Mouse (Mus musculus): Measurements from ENCODE around the gene Adra2b. TPM values are rescaled to one million over a fixed set of nuclear protein-coding genes. Genes with fewer than 3 reads are reported as not detected.

The Adra2b gene
- total RNA-seq, 2 experiments from 2014 or later, result 1.4 to 1.8 TPM

DNA sequence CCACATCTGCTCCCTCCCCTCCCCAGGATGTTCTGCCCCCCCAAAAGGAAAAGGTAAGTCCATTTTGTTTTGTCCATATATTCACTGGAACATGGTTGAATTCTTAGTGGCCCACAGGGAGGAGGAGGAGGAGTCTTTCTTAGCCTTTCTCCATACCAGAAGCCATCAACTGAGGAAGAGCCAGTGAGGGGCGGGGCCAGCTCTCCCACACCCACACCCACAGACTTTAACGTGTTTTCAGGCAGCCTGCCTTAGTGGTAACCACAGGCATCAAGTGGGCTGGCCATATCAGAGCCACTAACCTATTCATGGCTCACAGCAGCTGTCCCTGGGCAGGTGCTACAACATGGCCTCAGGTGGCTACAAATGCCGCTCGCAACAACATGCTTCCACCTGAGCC, 24.2 kb upstream of the Adra2b start:
- DNase-seq, result no peak

DNA sequence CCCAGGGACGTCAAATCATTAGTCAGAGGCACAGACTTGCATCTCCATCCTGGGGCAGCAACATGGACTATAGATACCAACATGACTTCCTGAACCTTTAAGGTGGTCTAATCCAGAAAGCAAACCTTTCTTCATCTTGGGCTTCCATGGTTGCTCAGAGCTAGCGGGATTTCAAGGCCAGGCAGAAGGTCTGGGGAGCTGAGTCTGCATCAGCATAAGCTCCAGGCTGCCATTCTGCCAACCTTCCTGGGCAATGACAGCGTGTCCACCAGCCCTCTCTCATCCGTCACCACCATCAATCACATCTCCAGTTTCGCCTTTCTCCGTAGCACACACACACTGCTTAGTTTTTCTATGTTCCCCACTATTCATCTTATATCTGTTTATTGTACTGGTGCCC, 23.7 kb upstream of the Adra2b start:
- no peak for DNase-seq

DNA sequence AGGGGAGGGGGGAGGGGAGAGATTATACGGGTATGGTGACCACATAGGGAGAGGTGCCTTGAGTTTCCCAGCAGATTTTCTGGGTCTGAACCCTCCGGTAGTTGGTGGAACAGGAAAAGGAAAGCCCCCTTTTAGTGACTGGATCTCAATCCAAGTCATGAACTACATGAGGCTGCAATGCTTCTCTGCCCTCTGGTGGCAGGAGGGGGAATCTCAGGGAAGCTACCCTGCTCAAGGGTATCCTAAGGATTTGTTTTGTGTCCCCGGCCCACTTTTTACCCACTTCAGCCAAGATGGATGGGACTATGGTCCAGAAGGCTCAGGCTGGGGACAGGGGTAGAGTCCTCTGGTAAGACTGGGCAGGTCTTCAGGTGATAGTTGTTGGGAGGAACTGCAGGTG, 21.8 kb upstream of the Adra2b start:
- DNase-seq, result peak; percentile 68

DNA sequence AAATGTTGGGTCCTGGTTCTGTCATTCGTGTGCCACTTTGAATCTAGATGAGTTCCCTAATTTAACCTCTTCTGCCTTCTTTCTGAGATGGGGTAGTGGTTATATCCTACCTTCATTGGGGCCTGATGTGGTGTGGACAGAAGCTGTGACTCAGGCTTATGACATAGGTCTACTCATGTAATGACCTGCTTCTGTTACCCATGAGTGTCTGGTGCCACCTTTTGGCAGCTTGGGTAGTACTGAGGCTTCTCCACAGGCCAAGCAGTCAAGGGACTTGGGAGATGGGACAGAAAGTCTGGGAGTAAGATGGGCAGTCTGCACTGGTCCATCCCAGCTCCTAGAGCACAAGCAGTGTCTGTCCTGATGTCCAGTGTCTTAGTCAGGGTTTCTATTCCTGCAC, 16.7 kb upstream of the Adra2b start:
- DNase-seq, result no peak

DNA sequence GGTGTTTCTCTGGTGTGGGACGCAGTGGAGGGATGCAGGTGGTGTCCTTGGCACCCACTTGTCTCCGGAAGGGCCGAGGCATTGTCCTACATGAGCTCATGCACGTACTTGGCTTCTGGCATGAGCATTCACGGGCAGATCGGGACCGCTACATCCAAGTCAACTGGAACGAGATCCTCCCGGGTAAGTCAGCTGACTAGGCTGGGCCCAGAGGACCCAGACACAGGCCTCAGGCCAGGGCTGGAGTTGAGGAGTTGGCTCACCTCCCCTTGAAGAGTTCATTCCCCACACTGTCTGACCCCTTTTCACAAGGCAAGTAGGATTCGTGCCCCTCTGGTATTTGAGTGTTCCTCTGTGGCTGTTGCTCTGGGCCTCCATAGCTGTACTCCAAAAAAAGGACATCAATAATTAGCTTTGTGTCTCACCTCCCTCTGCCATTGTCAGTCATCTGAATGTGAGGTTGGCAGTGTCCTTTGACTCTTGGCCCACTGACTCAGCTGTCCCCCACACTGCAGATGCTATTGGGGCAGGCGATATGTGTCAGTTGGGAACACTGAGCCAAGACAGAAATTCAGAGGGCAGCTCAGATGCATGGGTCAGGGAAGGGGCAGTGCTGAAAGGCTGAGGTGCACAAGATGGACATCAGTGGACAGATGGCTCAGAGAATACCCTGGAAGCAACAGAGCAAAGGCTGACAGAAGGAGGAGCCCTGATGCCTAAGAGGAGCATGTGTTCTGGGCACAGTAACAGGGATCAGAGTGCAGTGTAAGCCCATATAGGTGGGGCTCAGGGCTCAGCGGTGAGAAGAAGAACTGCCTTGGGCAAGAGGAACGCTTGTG, 15.6 kb upstream of the Adra2b start:
- no peak for DNase-seq

DNA sequence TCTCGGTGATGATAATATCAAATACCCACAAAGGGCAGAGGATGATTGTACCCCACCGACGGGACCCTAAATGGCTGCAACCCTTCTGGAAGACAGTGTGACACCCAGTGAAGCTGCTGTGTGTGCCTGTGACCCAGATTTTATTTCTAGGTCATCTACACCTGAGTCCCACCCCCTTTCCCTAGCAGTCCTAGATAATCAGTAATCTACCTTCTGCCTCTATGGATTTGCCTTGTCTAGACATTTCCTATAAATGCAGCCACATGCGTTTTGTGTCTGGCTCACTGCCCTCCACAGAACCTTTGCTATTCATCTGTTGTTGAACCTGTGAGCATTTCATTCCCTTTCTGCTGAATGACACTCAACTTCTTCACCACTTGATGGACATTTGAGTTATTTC, 9.1 kb upstream of the Adra2b start:
- DNase-seq, result no peak

DNA sequence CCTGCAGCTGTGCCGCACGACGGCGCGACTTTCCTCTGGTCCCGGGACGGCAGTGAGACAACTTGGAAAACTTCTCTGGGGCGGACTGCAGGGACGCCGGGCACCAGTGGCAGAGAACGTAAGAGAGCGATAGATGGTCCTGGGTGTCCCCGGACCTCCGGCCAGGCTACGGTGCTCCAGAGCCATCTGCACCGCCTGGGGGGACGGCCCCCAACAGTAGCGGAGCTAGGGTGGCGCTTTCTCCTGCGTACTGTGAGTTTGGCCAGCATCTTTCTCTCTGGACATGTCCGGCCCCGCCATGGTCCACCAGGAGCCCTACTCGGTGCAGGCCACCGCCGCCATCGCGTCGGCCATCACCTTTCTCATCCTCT, 259 bp downstream of the Adra2b start:
- no peak for DNase-seq

DNA sequence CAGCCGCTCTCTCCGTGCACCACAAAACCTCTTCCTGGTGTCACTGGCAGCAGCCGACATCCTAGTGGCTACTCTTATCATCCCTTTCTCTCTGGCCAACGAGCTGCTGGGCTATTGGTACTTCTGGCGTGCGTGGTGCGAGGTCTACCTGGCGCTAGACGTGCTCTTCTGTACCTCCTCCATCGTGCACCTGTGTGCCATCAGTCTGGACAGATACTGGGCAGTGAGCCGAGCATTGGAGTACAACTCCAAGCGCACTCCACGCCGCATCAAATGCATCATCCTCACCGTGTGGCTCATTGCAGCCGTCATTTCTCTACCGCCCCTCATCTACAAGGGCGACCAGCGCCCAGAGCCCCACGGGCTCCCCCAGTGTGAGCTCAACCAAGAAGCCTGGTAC, 688 bp downstream of the Adra2b start:
- DNase-seq, result no peak

DNA sequence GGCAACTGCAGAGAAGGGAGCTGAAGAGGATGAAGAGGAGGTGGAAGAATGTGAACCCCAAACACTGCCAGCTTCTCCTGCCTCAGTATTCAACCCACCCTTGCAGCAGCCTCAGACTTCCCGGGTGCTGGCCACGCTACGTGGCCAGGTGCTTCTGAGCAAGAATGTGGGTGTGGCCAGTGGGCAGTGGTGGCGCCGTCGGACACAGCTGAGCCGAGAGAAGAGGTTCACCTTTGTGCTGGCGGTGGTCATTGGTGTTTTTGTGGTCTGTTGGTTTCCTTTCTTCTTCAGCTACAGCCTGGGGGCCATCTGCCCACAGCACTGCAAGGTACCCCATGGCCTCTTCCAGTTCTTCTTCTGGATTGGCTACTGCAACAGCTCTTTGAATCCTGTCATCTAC, 1.4 kb downstream of the Adra2b start:
- no peak for DNase-seq

DNA sequence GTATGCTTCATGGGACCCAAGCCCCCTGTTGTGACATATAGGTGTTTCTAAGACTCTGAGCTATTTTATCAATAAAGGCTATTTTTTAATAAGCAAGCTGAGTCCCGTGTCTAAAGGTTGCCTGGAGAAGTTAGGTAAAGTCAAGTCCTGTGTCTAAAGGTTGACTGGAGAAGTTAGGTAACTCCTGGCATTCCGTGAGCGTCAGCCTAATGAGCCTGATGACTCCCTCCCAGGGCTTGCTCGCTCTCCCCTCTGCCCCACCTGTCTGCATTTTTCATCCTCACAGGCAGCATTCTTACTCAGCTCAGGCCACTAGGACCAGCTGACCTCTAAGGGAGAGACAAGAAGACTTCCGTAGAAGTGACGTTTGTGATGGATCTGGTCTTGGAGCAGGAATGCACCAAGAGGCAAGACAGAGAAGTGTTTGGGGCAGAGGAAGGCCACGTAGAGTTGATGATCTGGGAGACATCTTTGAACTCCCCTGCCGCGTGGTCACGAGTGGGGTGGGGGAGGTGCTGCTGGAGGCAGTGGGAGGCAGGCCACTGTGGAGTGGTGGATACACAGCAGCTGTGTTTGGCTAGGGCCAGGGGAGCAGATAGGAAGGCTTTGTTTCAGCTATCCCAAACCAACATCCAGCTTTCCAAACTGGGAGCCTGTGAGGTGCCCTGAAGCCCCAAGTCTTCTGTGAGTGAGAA, 4.3 kb downstream of the Adra2b start:
- no peak for DNase-seq

DNA sequence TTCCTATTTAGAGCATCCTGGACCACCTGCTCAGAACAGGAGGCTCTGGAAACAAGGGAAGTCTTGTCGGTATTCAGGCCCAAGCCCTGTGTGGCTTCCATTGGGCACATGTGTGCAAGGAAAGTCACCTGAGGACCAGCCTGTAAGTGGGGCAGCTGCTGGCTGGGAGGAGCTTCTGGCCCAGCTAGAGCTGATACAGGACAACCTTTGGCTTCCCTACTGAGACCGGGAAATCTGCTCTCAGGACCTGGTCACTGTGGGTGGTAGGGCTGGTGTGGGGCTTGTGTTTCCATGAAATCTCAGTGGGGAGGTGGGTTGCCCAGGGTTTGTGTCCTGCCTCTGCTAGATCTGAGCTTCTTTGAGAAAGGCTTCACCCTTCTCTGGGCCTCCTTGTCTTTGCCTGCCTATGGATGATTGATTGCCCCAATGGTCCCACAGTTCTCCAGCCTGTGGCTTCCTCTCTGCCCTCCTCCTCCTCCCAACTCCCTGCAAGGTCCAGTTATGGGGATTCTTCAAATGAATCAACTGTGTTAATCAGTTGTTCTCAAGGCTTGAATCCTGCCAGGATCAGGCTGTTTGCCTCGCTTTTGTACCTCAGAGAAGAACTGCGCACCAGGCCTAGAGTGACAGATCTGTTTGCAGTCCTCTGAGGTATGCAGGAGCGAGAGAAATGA, 6.8 kb downstream of the Adra2b start:
- DNase-seq, result no peak

DNA sequence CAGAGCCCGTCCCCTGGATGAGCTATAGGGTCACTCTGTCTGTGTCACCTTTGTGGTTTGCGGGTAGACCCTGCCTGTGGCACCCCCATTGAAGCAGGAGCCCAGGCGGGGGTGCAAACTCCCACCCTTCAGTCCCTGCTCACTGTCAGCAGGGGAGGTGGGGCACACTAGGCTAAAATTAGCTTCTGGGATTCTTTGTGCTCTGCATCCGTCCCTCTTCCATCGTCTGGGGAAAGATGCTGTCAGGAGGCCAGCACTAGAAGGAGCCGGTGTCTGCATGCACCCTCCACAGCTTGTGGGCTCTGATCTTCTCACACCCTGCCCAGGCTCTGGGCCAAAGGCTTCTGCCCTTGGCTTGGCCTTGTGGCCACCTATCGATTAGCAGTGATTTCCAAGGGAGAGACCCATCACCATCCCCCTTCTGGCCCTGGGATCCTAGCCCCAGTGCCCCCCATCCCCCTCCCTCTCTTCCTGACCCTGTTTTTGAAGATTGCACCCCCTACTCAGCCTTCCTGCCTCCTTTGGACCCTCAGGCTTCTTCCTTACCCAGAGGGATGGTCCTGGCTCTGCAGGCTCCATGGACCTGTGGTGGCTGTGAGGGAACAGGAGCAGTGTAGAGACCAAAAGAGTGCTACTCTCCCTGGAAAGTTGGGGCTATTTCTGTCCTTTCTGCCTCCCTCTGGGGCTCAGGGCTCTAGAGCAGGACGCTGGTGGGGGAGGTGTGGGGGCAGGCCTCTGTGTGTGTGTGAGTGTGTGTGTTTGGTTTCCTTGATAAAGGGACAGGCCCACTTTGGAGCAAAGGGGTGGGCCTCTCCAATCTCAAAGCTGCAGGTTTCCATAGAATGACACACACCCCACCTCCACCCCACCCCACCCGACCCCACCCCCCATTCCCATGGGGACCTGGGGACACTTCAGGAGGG, 7.8 kb downstream of the Adra2b start:
- no peak for DNase-seq

DNA sequence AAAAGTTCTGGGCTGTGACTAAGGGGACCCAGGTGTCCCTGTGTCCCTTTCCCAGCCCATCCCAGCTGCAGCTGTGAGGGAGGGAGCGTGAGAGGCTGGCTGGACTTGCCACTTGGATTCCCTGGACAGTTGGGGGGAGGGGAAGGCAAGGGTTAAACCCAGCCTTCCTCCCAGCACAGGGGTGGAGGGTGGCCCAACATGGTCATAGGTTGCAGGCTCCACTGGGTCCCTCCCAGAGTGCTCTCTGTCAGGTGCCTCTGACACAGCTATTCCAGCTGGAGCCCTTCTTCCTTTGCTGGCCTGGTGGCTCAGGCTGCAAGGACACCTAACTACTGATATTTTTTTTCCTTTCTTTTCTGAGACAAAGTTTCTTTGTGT, 8.5 kb downstream of the Adra2b start:
- DNase-seq, result no peak

DNA sequence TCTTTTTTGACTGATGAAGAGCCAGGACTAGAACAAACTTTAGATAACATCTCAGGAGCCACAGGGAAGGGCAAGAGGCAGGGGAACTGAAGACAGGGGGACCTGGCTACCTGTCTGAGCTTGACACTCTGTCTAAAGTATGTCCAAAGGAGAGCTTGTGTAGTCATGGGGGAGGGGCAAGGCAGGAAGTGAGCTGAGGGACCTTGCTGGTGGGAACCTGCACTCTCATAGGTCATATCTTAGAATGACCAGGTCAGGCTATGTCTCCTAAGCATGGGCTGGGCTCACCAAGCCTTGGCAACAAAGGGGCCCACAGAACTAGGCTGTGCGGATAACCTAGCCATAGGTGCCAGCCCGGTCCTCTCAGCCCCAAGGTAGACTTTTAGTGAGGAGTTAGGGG, 9.1 kb downstream of the Adra2b start:
- DNase-seq, result no peak

DNA sequence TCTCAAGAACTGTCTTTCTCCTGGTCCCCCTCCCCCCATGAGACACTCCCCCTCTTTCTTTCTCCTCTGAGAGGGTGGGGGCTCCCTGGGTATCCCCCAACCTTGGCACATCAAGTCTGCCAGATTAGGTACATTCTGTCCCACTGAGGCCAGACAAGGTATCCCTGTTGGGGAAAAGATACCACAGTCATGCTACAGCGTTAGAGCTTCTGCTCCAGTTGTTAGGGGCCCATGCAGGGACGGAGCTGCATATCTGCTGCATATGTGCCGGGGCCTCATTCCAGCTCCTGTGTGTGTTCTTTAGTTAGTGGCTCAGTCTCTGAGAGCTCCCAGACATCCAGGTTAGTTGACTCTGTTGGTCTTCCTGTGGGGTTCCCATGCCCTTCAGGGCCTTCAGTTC, 11.1 kb downstream of the Adra2b start:
- no peak for DNase-seq

DNA sequence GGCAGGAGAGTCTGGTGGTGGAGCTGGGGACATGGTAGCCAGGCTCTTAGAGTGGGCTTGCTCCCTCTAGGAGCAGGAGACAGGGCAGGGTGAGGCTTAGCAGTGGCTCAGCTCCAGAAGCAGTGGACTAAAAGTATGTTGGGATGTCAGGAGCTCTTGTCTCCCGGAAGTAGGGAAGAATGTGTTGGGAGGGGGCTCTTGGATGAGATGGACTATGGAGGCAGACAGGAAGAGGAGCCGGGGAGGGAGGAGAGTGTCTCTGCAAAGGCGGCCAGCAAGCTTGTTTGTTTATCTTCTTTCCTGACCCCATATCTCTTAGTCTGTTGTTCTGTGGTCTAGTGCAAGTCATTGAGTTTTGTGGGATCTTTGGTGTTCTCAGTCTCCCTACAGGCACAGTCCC, 12.1 kb downstream of the Adra2b start:
- DNase-seq, result no peak

DNA sequence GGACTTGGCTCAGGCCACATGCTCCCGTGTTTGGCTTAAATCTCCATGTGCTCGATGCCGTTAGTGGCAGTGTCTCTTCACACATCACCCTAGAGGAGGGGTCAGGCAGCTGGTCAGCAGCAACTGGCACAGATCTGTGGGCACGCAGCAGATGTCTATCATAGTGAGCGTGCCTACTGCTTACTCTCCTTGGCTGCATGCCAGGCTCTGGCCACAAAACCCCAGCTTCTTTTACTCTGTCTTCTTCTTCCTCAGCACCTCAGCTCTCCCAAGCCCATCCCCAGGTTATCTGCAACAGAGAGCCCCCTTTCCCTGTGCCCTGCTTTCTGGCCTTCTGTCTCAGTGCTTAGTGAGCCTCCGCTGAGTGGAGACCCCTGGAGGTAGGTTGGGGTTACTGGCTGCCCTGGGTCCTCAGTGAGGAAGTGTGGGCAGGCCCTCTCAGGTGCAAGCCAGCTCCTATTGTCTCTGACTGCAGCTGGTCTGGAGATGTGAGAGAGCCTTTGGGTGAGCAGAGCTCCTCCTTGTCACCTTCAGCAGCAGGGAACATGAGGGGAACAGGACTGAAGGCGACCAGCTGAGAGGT, 12.8 kb downstream of the Adra2b start:
- DNase-seq, result no peak

DNA sequence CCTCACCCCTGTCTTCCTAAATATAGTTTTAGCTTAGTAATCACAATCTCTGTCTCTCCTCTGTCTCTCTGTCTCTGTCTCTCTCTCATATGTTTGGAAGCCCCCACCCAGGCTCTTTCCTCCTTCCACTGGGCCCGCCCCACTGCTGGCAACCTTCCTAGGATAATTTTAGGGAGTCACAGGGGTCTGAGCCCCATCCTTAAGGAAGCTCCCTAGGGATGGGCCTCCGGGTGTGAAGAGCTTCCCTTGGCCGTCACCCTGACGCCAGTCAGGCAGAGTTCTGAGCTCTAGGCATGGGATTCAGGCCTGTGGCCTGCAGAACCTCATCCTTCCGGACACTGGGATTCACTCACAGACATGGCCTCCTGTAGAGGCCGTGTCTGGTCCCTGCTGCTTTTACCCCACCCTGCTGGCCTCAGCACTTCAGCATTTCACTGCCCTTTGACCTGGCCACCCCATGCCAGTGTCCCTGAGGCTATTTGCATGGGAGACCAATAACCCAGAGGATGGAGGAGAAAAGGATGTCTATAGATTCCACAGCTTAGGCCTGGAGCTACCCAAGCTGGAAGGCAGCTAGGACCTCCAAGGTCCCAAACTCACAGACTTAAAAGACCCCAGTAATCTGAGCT, 13.5 kb downstream of the Adra2b start:
- no peak for DNase-seq

DNA sequence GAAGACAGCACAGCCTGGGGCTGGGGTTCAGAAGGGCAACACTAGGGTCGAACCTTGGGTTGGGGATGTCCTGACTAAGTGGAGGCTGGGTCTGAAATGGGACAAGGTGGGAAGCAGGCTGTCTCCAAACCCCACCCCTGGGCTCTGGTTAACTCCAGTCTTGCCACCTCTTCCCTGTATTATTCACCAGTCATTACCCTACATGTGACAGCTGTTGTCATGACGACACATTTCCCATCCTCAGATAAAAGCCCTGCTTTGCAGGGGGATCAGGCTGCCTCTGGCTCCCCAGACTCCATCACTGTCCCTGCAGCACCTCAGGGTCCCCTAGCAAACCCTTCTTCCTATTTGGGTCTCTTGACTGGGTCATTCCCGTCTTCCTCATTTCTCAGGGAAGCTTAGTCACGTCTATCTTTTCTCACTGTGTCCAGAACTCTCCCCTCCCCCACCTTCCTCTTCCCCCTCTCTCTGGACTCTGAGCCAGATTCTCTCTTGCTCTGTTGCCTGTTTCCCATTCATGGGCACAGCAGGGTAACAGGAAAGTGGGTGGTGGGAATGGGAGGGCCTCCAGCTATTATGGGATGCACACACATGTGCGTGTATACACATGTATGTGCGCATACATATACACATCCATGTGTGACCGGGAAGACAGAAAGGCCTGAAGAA, 15.1 kb downstream of the Adra2b start:
- DNase-seq, result no peak

DNA sequence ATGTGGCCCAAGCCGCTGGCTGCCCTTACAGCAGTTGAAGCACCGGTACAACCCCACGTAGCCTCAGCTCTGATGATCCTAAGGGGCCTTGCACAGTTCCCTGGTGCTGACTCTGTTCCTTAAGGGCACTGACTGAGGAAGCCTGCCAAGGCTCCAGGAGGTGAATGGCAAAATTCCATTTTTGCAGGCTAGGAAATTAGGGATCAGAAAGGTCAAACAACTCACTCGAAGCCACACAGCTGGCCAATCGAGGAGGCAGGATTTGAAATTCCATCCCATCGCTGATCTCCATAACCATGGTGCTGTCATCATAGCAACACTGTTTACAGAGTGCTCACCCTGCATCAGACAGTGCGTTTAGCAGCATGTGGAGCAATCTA, 15.6 kb downstream of the Adra2b start:
- no peak for DNase-seq

DNA sequence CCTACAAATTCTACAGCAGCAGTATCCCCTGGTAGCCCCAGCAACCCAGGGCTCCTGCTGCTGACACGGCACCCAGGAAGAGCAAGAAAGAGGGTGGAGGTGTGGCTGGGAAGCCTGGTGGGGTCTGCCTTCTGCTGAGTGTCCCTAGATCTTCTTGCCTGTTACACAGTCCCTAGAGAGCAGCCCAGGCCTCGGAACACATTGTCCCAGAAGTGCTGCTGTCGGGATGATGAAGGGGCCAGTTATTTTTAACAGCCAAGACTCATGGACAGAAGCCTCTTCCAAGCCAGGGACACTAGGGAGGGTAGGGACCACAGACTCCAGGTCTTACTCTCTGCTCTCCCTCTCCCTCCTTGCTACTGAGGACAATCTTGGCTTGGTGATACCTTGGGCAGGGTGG, 16.2 kb downstream of the Adra2b start:
- DNase-seq, result no peak

Data from gastrocnemius, postnatal 10 days (tissue).